Mouse (Mus musculus): ENCODE measurements around the gene Slc25a51. TPM values are rescaled to one million over a fixed set of nuclear protein-coding genes. Genes with fewer than 3 reads are reported as not detected.

Slc25a51 gene
- total RNA-seq, 2 experiments from 2014 or later, result 100 to 105 TPM

Small RNA genes lying within 50 kb of the gene (microRNA-seq; reads per million reads assigned to microRNA genes)
- gene Gm25692, result not detected

Other genes starting within 250 kb of the Slc25a51 start
- gene Frmpd1, start 223.9 kb downstream of the Slc25a51 start, total RNA-seq (2021), result 10 to 100 TPM; 13.5 to 18.5 TPM
- 10 to 100 TPM; 12.7 TPM for gene Trmt10b, start 111.6 kb downstream of the Slc25a51 start, total RNA-seq (2021)
- 10 to 100 TPM; 21.0 to 21.5 TPM for gene Dcaf10, start 66.7 kb downstream of the Slc25a51 start, total RNA-seq (2021)
- gene Exosc3, start 66.0 kb downstream of the Slc25a51 start, total RNA-seq (2021), result 10 to 100 TPM in 1 of 2 experiments, 1 to 10 TPM in 1; 9.5 to 11.2 TPM
- 10 to 100 TPM; 13.1 to 18.7 TPM for gene Shb, start 123.7 kb upstream of the Slc25a51 start, total RNA-seq (2021)